Mouse (Mus musculus): Measurements from ENCODE around the gene Lat2.

DNA sequence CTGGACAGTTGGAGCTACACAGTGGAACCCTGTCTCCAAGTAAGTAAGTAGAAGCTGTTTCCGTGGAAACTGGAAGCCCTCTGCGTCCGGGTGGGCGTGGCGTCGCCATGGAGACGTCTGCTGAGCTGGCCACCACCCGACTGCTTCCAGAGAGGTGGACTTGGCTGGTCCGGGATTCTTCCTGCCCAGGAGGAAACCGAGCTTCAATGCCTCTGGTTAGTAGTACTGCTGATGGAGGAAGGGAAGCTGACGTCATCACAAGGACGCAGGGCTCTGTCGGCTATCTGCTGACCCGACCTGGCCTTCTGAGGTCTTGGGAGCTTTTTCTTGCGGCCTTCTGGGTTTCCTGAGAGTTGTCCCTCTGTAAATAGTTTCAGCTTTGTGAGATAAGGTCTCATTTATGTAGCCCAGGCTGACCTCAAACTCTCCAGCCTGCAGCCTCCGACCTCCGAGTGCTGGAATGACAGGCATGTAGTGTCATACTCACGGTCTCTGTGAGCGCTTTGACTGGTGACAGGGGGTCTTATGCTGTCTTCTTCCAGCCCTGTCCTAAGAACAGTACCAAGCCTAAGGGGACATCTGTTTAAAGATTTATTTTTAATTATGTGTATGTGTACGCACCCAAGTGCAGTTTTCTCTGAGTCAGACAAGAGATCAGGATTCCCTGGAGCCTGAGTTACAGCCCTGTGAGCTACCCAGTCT, 59.2 kb downstream of the Lat2 start:
- TF ChIP-seq CTCF (IDR thresholded peaks at IDR 0.05; ENCODE audit: low read depth) (no peak), EP300 (IDR thresholded peaks at IDR 0.05; ENCODE audit: low read depth) (no peak)

Measured in heart, postnatal 0 days (tissue).